Mouse (Mus musculus) CH12.LX (cell line): ENCODE results near the gene Cbr2.

Source experiments
- MYC ChIP-seq: IDR thresholded peaks from 2 replicates; pipeline ENCODE4 v1.6.1; 2011; ENCODE audit warnings: low read depth, mild to moderate bottlenecking, improper control_type of control experiment, low read length
- POLR2A ChIP-seq: IDR thresholded peaks from 2 replicates; pipeline ENCODE4 v1.6.1; 2011; ENCODE audit warnings: low read depth, mild to moderate bottlenecking, improper control_type of control experiment, low read length
- SIN3A ChIP-seq: IDR thresholded peaks from 2 replicates; pipeline ENCODE4 v1.6.1; 2012; ENCODE audit warnings: low read length, improper control_type of control experiment, inconsistent platforms
- USF1 ChIP-seq: IDR thresholded peaks from 2 replicates; pipeline ENCODE4 v1.6.1; 2014; ENCODE audit warnings: low read depth, mild to moderate bottlenecking, inconsistent platforms, low read length, improper control_type of control experiment

DNA sequence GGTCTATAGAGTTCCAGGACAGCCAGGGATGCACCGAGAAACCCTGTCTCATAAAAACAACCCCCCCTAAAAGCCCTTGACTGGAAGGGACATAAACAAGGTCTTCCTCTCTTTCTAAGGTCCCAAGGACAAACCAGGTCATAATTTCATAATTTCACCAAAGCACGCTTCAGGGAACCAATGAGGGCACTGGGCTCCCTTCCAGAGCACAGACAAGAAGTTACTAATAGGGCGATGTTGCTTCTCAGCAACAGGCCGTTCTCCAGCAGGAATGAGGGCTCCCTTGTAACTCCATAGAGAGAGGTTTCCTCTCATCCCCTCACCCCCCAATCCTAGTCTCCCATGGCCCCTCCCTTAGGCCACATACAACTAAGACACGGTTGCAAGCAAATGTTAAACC, 9.1 kb upstream of the Cbr2 start:
- no peak for TF ChIP-seq MYC
- TF ChIP-seq USF1 = no peak
- TF ChIP-seq SIN3A = no peak
- no peak for TF ChIP-seq POLR2A
